Mouse (Mus musculus): ENCODE data around the gene Tmem266. TPM values are rescaled to one million over a fixed set of nuclear protein-coding genes. Genes with fewer than 3 reads are reported as not detected.
A peak's percentile ranks its signal among the peaks of the same experiment; 100 is the strongest.

Tmem266 gene
- polyA plus RNA-seq (2012; rRNA removed), result 0.23 and 0.31 TPM in 2 replicates

GRCm38 (mm10) chr9:55326515-55327233 lies at the start of gene Tmem266, which contains the start of gene Nrg4:
Gene Tmem266 (plus strand): TSS chr9:55326913.
Gene Nrg4 (minus strand): TSS chr9:55326844.
- TF ChIP-seq POLR2A (IDR thresholded peaks at IDR 0.05; ENCODE audit: low read depth, low read length) (no peak), CTCF (conservative IDR thresholded peaks at IDR 0.05; ENCODE audit: insufficient read depth, insufficient read length, low read depth, low read length) (no peak)
- Histone ChIP-seq H3K27ac (ENCODE audit: insufficient read depth, low read depth, low read length) (no peak within 1 kb of the TSS), H3K4me1 (ENCODE audit: control insufficient read depth, insufficient read depth, low read length) (no peaks in the 10 kb centered on the region), H3K36me3 (ENCODE audit: control insufficient read depth, insufficient read depth, low read length) (no peaks in the 10 kb centered on the region), H3K27me3 (replicated peaks; ENCODE audit: control insufficient read depth, insufficient read depth, low read length) (peaks cover 2% of the 10 kb centered on the region), H3K4me3 (ENCODE audit: insufficient read depth, low read depth, low read length) (peak within 1 kb of the TSS; percentile 73)
- under 1% methylated on average over 57 of the region's 82 CpGs for WGBS
- DNase-seq, result peak; percentile 71

DNA sequence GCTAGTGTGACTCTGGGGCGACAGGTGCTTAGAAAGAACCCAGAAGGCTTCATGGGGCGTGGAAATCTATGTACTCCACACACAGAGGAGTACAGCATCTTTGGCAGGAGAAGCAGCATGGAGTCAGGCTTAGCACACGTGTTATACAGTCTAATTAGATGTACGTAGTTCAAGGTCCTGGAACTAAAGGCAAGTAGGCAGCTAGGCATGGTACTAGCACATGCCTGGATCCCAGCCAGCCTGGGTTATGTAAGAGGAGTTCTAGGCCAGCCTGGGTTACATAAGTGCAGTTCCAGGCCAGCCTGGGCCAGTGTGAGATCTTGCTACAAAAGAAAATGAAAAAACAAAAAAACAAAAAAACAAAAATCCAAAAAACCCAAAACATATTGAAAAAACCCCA lies 49.2 kb upstream of the Tmem266 start:
- H3K4me1 ChIP-seq (ENCODE audit: control insufficient read depth, insufficient read depth, low read length), result no peaks in the 10 kb centered on the region
- H3K27me3 ChIP-seq (replicated peaks; ENCODE audit: control insufficient read depth, insufficient read depth, low read length), result no peaks in the 10 kb centered on the region
- peak; percentile 90 for DNase-seq
- WGBS, result 52% methylated on average over 4 of the region's 4 CpGs
- no peaks in the 10 kb centered on the region for H3K36me3 ChIP-seq (ENCODE audit: control insufficient read depth, insufficient read depth, low read length)
- H3K27ac ChIP-seq (ENCODE audit: insufficient read depth, low read depth, low read length), result no peak overlapping the region
- TF ChIP-seq POLR2A (IDR thresholded peaks at IDR 0.05; ENCODE audit: low read depth, low read length) (no peak), CTCF (conservative IDR thresholded peaks at IDR 0.05; ENCODE audit: insufficient read depth, insufficient read length, low read depth, low read length) (no peak)
- H3K4me3 ChIP-seq (ENCODE audit: insufficient read depth, low read depth, low read length), result no peak overlapping the region

DNA sequence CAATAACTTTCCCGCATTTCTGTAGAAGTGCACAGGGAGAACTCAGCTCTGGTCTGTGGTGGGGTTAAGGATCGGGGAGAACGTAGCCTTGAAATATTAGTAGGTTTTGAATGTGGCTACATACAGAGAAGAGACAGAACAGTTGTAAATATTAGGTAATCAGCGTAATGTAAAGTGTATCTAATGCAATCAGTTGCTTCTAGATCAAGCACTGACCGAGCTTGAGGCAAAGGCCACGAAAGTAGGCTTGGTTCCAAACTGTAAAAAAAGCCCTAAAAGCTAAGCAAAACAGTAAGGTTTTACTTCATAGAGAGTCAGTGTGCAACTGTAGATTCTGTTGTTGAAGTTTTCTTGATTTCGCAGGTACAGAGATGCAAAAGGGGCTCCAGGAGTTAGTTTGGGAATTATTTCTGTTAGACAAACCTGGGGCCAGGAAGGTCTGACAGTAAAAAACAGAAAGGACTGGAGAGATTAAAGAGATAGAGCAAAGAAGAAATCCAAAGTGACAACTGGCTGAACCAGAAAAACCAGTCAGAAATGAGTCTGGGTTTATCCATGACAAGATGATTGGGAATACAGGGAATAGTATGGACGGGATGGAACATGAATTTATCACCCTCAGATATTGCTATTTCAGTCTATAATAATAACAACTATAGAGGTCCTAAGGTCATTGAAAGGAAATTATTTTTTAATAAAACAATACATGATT lies 47.4 kb upstream of the Tmem266 start:
- DNase-seq, result no peak
- Histone ChIP-seq H3K4me3 (ENCODE audit: insufficient read depth, low read depth, low read length) (no peak overlapping the region), H3K27ac (ENCODE audit: insufficient read depth, low read depth, low read length) (no peak overlapping the region), H3K4me1 (ENCODE audit: control insufficient read depth, insufficient read depth, low read length) (no peaks in the 10 kb centered on the region), H3K36me3 (ENCODE audit: control insufficient read depth, insufficient read depth, low read length) (no peaks in the 10 kb centered on the region), H3K27me3 (replicated peaks; ENCODE audit: control insufficient read depth, insufficient read depth, low read length) (no peaks in the 10 kb centered on the region; the same call in 1 of the 2 replicates)
- TF ChIP-seq CTCF (conservative IDR thresholded peaks at IDR 0.05; ENCODE audit: insufficient read depth, insufficient read length, low read depth, low read length), result no peak
- TF ChIP-seq POLR2A (IDR thresholded peaks at IDR 0.05; ENCODE audit: low read depth, low read length), result no peak
- WGBS, result 82% methylated on average over 8 of the region's 8 CpGs

DNA sequence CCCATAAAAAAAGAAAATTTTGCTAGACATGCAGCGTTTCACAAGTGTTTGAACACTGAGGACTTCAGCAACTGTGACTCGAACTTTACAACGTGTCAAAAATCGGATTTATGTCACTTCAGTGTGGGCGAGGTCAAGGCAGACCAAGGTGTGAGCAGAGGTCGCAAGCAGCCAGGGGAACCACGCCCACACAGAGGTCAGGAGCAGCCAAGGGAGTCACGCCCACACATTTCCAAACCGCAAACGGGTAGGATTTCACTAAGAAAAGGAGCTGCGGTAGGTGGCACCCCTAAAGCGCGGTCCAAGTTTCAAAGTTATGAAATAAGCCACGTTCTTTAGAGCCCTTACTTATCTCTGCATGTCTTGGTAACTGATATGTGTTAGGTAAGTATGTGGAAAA lies 43.2 kb upstream of the Tmem266 start:
- 3% methylated on average over 14 of the region's 14 CpGs for WGBS
- Histone ChIP-seq H3K27ac (ENCODE audit: insufficient read depth, low read depth, low read length) (no peak overlapping the region), H3K4me3 (ENCODE audit: insufficient read depth, low read depth, low read length) (no peak overlapping the region), H3K4me1 (ENCODE audit: control insufficient read depth, insufficient read depth, low read length) (no peaks in the 10 kb centered on the region), H3K27me3 (replicated peaks; ENCODE audit: control insufficient read depth, insufficient read depth, low read length) (no peaks in the 10 kb centered on the region; the same call in 1 of the 2 replicates), H3K36me3 (ENCODE audit: control insufficient read depth, insufficient read depth, low read length) (no peaks in the 10 kb centered on the region)
- DNase-seq, result peak; percentile 61
- no peak for TF ChIP-seq POLR2A (IDR thresholded peaks at IDR 0.05; ENCODE audit: low read depth, low read length)
- no peak for TF ChIP-seq CTCF (conservative IDR thresholded peaks at IDR 0.05; ENCODE audit: insufficient read depth, insufficient read length, low read depth, low read length)

GRCm38 (mm10) chr9:55285197-55285596 lies 41.5 kb upstream of the Tmem266 start:
- H3K36me3 ChIP-seq (ENCODE audit: control insufficient read depth, insufficient read depth, low read length), result no peaks in the 10 kb centered on the region
- no peaks in the 10 kb centered on the region; the same call in 1 of the 2 replicates for H3K27me3 ChIP-seq (replicated peaks; ENCODE audit: control insufficient read depth, insufficient read depth, low read length)
- 69% methylated on average over 3 of the region's 3 CpGs for WGBS
- DNase-seq, result peak; percentile 11
- no peak overlapping the region for H3K27ac ChIP-seq (ENCODE audit: insufficient read depth, low read depth, low read length)
- no peak overlapping the region for H3K4me3 ChIP-seq (ENCODE audit: insufficient read depth, low read depth, low read length)
- TF ChIP-seq POLR2A (IDR thresholded peaks at IDR 0.05; ENCODE audit: low read depth, low read length) (no peak), CTCF (conservative IDR thresholded peaks at IDR 0.05; ENCODE audit: insufficient read depth, insufficient read length, low read depth, low read length) (no peak)
- no peaks in the 10 kb centered on the region for H3K4me1 ChIP-seq (ENCODE audit: control insufficient read depth, insufficient read depth, low read length)

DNA sequence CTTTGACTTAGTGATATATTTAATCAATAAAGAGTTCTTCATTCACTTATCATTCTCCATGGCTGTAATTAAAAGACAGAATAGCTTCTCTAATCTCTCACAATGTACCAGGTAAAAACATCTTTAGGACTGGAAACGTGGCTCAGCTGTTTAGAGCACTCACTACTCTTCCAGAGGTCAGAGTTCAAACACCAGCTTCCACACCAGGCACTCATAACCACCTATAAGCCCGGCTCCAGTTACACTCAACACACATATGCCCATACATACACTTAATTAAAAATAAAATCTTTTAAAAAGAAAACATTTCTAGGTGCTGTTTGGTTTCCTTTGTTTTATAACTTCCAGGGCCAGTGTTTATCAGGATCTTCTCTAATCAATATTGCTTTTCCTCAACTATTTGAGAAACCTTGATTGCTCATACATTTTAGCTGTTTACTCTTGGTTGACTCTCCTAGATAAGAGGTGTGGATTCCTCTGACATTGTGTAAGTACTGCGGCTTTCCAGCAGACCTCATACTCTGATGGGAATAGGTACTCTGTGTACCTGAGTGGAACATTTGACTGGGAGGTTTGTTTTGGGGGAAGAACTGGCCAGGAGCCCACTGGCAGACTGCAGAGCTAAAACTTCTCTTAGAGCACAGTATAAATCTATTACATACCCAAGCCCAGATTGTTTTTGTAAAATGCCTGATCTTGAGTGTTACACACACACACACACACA lies 37.1 kb upstream of the Tmem266 start:
- Histone ChIP-seq H3K4me1 (ENCODE audit: control insufficient read depth, insufficient read depth, low read length) (no peaks in the 10 kb centered on the region), H3K36me3 (ENCODE audit: control insufficient read depth, insufficient read depth, low read length) (no peaks in the 10 kb centered on the region), H3K27ac (ENCODE audit: insufficient read depth, low read depth, low read length) (no peak overlapping the region), H3K4me3 (ENCODE audit: insufficient read depth, low read depth, low read length) (no peak overlapping the region), H3K27me3 (replicated peaks; ENCODE audit: control insufficient read depth, insufficient read depth, low read length) (no peaks in the 10 kb centered on the region)
- 65% methylated on average over 3 of the region's 3 CpGs for WGBS
- no peak for TF ChIP-seq POLR2A (IDR thresholded peaks at IDR 0.05; ENCODE audit: low read depth, low read length)
- DNase-seq, result no peak

DNA sequence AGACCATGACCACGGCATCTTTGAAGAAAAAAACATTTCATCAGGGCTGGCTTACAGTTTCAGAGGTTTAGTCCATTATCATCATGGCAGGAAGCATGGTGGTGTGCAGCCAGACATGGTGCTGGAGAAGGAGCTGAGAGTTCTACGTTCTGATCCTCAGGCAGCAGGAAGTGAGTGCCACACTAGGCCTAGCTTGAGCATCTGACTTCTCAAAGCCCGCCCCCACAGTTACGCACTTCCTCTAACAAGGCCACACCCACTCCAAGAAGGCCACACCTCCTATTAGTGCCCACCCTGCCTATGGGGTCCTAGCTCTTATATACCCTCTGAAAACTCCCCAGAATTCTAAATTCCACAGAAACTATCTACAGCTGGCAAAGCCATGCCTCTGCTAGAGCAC lies 34.7 kb upstream of the Tmem266 start:
- no peak for DNase-seq
- Histone ChIP-seq H3K27me3 (replicated peaks; ENCODE audit: control insufficient read depth, insufficient read depth, low read length) (no peaks in the 10 kb centered on the region), H3K36me3 (ENCODE audit: control insufficient read depth, insufficient read depth, low read length) (no peaks in the 10 kb centered on the region), H3K4me3 (ENCODE audit: insufficient read depth, low read depth, low read length) (no peak overlapping the region), H3K4me1 (ENCODE audit: control insufficient read depth, insufficient read depth, low read length) (no peaks in the 10 kb centered on the region), H3K27ac (ENCODE audit: insufficient read depth, low read depth, low read length) (no peak overlapping the region)
- 93% methylated on average over 4 of the region's 4 CpGs for WGBS
- no peak for TF ChIP-seq POLR2A (IDR thresholded peaks at IDR 0.05; ENCODE audit: low read depth, low read length)
- TF ChIP-seq CTCF (conservative IDR thresholded peaks at IDR 0.05; ENCODE audit: insufficient read depth, insufficient read length, low read depth, low read length), result no peak

All from kidney, adult 2 months (tissue).